Mouse (Mus musculus): ENCODE data around the gene Slc6a21.

GRCm38 (mm10) chr7:45247666-45248065 lies 29.6 kb upstream of the Slc6a21 start:
- TF ChIP-seq MAZ (IDR thresholded peaks at IDR 0.05; ENCODE audit: low read depth, low read length) (no peak), EP300 (IDR thresholded peaks at IDR 0.05; ENCODE audit: low read length) (no peak), MXI1 (IDR thresholded peaks at IDR 0.05; ENCODE audit: low read depth, low read length) (no peak), MAX (IDR thresholded peaks at IDR 0.05; ENCODE audit: low read length) (no peak), POLR2AphosphoS2 (IDR thresholded peaks at IDR 0.05; ENCODE audit: low read depth, low read length) (no peak), E2F4 (IDR thresholded peaks at IDR 0.05; ENCODE audit: insufficient replicate concordance, low read depth, low read length) (no peak), HCFC1 (IDR thresholded peaks at IDR 0.05; ENCODE audit: low read depth, low read length) (no peak), CTCF (conservative IDR thresholded peaks at IDR 0.05 in 1 of 2, IDR thresholded peaks at IDR 0.05 in 1 of 2; ENCODE audit: low read depth in 2 of 2, low read length in 2 of 2) (no peak), POLR2A (IDR thresholded peaks at IDR 0.05; ENCODE audit: low read depth, low read length) (no peak), SMC3 (IDR thresholded peaks at IDR 0.05; ENCODE audit: low read depth, low read length) (no peak), TBP (conservative IDR thresholded peaks at IDR 0.05; ENCODE audit: low read depth, low read length) (no peak)
